Mouse (Mus musculus) thymus, postnatal 36 days (tissue): ENCODE measurements around the gene Otud6a.
"Not testable (repeated sequence)": the region's sequence is repeated elsewhere in the genome, so short reads cannot be mapped to it uniquely, and the experiment has no call there.

Experiments
- DNase-seq, 2 experiments: peaks; one replicate each; pipeline ENCODE4 v3.0.0; 2022; ENCODE audit warnings: mixed read lengths in 2 of 2

The Otud6a gene

DNA sequence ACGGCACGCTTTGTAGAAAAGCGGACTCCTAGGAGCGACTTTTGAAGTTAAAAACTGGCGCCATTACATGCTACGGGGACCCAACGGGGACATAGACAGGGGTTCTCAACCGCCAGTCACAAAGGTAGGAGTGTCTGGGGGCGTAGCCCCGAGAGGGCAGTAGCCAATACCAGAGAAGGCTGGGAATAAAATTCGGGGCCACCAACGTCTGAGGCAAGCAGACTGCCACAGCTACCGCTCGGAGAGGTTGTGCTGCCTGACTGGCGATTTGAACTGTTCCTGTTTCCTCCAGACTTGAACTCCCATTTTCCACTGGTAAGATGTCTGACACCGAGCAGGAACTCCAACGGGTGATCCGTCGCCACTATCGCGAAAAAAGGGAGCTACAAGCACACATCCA, at the start of gene Otud6a:
Gene Otud6a (plus strand): TSS at position 321 of the 400 bp plus-strand sequence.
- no peak for DNase-seq

DNA sequence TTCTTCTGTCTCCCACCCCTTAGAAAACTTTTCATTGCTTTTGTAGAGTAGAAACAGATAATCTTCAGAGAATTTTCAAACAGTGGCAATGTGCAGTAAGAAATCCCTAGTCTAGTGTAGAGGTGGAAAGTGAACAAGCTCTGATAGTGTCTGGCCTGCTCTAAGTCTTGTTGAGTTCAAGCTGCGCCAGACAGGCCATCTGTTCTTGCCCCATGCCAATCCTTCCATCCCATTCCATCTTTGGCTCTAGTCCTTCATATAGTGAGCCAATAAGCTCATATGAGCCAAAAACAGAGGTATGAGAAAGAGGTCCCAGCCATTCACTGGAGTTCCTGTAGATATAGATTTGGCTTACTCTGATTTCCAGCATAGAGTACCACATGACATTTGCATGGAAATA, 38.9 kb upstream of the Otud6a start:
- no peak for DNase-seq

DNA sequence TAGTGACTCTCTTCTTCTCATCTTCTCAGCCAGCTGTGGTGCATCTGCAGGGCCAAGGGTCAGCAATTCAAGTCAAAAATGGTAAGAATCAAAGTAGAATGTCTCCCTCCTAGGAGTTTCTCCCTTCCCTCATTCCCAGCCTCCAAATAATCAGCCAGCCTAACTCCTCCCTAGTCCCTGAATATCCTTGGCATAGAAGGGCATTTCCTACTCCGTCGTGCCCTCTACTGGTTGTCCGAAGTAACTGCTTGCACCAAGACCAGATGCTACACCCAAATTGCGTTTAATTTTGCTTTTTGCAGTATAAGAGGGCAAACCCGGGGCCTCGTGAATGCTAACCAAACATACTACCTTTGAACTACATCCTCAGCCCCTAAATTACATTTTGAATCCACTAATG, 36.5 kb upstream of the Otud6a start:
- DNase-seq = peak in 1 of 2 experiments; percentile 1

DNA sequence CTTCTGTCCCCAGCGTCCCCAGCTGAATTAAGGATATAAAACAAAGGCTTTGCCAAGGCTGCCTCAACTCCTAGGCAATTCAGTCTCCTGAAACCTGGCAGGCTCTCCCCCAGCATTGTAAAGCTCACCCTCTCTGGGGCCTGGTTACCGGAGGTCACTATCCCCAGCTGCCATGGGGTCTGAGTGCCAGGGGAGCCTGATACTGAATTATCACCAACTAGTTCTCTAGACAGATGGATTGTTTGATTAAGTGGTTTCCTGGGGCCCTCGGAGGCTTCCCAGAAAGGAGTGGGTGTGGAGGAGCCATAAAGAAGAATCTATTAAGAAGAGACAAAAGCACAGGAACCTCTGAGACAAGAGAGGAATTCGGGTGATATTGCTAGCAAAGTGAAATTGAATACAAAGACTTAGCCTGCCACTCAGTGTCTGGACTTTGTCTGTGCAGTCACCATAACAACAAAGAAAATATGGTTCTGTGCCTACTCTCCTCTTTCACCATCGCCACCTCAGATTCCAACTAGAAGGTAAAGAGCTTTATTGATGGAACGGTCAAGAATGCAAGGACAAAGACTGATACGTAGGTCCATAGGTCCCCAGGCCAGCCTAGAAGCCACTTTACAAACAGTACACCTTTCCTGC, 34.5 kb upstream of the Otud6a start:
- no peak for DNase-seq

DNA sequence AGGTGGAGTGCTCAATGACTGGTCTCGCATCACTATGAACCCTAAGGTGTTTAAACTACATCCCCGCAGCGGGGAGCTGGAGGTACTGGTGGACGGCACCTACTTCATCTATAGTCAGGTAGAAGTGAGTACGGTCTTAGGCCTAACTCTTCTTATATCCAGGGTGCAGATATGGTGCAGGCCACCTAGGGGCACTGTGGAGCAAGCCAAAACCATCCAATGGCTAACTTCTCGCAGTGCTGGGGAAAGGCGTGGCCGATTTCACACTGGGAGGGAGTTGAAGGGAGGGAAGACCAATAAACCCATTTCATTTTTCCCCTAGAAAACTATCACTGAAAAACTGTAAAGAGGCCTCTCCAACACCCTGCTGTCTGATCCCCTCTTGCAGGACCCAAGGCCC, 33.8 kb upstream of the Otud6a start:
- no peak for DNase-seq

DNA sequence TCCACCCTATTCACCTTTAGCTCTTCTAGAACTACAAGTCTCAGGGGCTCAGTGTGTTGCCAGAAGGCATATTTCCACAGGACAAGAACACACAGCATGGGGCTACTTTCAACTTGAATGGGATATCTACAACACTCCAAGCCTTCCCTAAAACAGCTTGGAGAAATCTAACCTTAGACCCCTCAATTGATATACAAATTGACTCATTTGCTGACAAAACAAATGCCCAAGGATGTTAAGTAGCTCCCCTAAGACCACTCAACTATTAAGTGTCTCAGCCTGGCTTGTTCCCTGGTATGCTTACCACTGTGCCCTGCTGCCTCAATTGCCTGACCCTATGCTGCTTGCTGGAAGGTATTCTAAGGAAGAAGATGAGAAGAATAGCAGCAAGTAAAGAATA, 27.9 kb upstream of the Otud6a start:
- no peak for DNase-seq

DNA sequence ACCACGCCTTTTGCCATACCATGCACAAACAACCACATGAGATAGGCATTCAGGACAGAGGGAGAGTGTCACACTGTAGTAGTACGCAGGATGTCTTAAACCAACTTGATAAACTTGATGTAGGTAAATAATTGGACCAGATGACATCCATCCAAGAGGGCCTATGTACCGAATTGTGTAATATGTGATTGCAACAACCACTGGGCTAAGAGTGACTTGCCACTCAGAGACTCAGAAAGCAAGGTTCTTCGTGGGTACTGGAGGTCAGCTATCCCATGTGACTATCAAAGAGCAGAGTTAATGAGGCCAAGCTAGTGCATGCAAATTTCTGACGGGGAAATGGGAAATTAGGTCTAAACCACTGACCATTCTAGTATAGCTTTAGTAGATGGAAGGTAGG, 27.2 kb upstream of the Otud6a start:
- no peak for DNase-seq

DNA sequence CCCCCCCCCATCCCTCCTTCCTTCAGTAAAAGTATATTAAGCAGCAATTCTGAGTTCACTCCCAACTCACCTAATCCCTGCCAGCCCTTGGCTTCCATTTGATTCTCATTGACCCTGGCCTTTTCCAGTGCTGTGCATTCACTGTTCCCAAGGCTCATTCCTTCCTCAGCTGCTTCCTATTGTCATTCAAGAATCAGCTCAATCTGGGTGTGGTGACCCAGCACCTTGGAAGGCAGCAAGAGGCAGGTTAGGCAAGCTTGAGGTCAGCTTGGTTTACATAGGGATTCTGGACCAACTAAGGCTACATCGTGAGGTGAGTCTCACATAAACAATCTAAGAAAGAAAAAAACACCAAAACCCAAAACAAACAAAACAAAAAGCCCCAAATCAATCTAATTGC, 19.6 kb upstream of the Otud6a start:
- DNase-seq = no peak

DNA sequence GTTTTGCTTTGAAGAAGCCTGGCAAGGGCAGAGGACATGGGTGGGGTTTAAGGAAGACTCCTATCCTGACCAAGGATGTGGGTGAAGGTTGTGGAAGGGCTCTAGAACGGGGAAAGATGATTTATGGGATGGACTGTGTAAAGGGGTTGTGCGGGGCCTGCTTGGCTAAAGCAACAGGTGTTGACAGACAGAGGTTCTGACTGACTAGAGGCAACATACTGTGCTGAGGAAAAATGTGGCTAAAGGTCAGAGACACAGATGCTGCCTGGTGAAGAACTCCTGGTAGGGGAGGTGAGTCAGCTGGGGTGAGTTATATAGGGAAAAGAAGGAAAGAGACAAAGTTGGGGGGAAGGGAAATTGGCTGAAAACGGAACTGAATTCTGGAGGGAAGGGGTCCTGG, 3.5 kb downstream of the Otud6a start:
- no peak for DNase-seq

DNA sequence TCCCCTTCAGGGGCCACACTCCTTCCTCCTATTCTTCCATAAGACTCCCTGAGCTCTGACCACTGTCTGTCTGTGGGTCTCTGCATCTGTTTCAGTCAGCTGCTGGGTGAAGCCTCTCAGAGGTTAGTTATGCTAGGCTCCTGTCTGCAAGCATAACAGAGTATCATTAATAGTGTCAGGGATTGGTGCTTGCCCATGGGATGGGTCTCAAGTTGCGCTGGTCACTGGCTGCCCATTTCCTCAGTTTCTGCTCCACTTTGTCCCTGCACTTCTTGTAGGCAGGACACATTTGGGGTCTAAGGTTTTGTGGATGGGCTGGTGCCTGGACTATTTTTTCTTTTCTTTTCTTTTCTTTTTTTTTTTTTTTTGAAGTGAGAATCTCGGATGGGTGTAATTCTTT, 13.8 kb downstream of the Otud6a start, which contains the start of gene Awat2:
Gene Awat2 (minus strand): TSS at position 101 of the 400 bp plus-strand sequence.
- not testable (repeated sequence) for DNase-seq

DNA sequence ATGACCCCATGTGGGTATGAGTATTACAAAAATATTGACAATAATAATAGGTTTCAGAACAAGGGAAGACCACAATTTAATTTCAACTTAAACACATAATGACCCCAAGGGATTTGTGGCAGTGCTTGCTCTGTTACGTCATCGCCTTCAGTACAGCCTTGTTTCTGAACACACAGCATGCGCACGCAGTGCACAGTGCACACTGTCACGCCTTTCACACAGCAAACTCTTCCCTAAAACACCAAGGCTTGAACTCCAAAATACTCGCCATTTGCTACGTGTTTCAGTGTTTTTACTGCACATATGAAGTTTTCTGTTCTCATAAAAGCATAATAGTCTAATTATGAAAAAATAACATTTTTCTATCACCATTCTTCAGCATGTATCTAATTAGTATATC, 14.7 kb downstream of the Otud6a start:
- DNase-seq = no peak

DNA sequence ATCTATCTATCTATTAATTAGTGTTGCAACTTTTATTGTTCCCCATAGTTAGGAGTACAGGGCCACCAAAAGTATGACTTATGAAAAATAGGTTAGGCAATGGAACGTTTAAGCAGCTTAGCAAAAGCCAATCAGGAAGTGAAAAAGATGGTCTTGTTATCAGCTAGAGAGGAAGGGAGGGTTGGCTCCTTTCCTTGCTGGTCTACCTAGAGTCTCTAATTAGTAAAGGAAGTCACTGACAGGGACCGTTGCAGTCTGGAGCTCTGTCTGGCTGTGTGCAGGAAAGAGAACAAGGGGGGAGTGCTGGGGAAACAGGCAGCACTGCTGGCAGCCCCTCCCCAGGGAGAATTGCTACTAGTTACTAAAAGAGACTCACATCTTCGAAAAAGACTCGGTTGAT, 39.2 kb downstream of the Otud6a start:
- no peak for DNase-seq

DNA sequence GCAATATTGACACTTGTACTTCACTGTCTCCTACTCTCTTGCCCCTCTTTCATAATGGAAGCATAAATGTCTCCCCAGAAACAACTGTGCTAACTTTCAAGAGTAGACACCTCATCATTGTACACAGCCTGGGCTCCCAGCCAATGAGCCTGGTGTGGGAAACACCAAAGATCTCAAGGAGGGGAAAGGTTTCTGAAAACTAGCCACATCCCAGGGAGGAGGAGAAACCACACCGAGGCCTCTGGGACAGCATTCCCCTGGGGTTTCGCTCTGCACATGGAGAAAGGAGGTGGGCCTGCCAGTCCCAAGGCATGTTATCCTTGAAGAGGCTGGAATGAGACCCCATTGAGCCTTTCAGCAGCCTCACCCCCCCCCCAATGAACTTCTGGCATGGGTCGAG, 41.3 kb downstream of the Otud6a start:
- no peak for DNase-seq

DNA sequence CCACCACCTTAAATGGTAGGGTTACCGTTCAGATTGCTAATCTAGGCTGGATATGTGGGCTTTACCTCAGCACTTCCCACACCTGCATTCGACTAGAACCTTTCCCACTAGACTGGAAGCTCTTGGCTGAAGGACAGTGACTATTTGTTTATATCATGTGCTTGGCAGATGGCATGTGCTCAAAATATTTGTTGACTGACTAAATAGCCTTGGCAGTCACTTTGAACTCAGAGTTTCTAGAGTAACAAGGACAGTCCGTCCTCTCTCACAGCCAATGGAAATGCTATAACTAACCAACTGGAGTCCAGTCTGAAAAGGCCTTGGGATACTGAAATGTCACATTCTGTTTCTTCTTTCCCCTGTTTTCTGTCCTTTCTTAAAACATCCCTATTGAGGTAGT, 42.7 kb downstream of the Otud6a start:
- no peak for DNase-seq

DNA sequence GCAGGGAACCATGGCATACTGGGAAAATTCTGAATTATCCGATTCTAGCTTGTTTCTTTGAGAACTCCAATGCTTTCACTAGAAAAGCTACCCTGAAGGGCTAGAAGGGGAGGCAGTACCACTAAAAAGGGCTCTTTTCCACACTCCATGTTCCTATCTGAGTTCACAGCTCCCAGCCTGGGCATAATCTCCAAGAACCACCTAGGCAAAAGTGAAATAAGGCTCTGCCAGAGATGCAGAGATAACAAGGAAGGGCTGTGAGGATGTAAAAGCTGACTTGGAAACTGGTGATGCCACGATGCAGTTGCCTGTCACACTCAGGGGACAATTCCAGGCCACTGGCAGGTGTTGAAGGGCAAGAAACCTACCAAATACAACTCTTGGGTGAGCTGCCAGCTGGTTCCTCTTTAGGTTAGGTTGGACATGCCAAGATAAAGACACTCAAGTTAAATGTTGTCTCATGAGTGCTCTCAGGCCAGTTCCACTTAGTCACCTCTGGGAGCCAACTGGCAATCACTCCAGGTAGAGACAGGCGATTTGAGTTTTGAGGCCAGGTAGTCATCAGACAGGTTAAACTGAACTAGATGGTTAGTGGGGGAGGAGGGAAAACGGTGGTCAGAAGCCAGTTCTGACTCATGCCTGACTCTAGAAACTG, 46.9 kb downstream of the Otud6a start:
- DNase-seq = no peak
